Mouse (Mus musculus) ovary, postnatal 36 days (tissue): Measurements from ENCODE around the gene Trir.

Experiments
- DNase-seq: peaks from one replicate; pipeline ENCODE4 v3.0.0; 2022; ENCODE audit warnings: low spot score, mixed read lengths

The Trir gene

GRCm38 (mm10) chr8:85026670-85027515 is at the start of gene Trir:
Trir (plus strand) TSS chr8:85026823.
- peak; percentile 96 for DNase-seq

GRCm38 (mm10) chr8:84977435-84978247 is 49.0 kb upstream of the Trir start:
- DNase-seq: peak; percentile 56

GRCm38 (mm10) chr8:84978248-84978940 is 48.2 kb upstream of the Trir start, which contains the start of gene Junb:
Junb (minus strand) TSS chr8:84978718.
- DNase-seq: peak; percentile 91

- DNase-seq: peak; percentile 91
Observed at GRCm38 (mm10) chr8:84979599-84980421, 46.8 kb upstream of the Trir start.

GRCm38 (mm10) chr8:84980622-84981358 is 45.8 kb upstream of the Trir start:
- DNase-seq: peak; percentile 74

- DNase-seq: no peak
Observed at GRCm38 (mm10) chr8:84981644-84982498, 44.8 kb upstream of the Trir start.

- DNase-seq: no peak
Observed at GRCm38 (mm10) chr8:84982499-84983011, 44.1 kb upstream of the Trir start.

- DNase-seq: no peak
Observed at GRCm38 (mm10) chr8:84984294-84985048, 42.2 kb upstream of the Trir start.

- no peak for DNase-seq
Observed at GRCm38 (mm10) chr8:84985049-84985683, 41.5 kb upstream of the Trir start.

- peak; percentile 84 for DNase-seq
Observed at GRCm38 (mm10) chr8:84985684-84986378, 40.8 kb upstream of the Trir start.

GRCm38 (mm10) chr8:84986379-84986945 is 40.2 kb upstream of the Trir start:
- no peak for DNase-seq

- DNase-seq: no peak
Observed at GRCm38 (mm10) chr8:84987388-84987787, 39.2 kb upstream of the Trir start.

- no peak for DNase-seq
Observed at GRCm38 (mm10) chr8:84987903-84988302, 38.7 kb upstream of the Trir start.

GRCm38 (mm10) chr8:84989311-84989731 is 37.3 kb upstream of the Trir start:
- no peak for DNase-seq

- DNase-seq: peak; percentile 91
Observed at GRCm38 (mm10) chr8:84989810-84990209, 36.8 kb upstream of the Trir start.

- DNase-seq: peak; percentile 95
Observed at GRCm38 (mm10) chr8:84990349-84990748, 36.3 kb upstream of the Trir start, which contains the start of gene Hook2. Hook2 (plus strand) TSS chr8:84990603.

- peak; percentile 55 for DNase-seq
Observed at GRCm38 (mm10) chr8:84990836-84991235, 35.8 kb upstream of the Trir start.
